Mouse (Mus musculus) E14TG2a.4 (cell line): ENCODE measurements around the gene Tril.

Source experiments
- CTCF ChIP-seq: conservative IDR thresholded peaks from 2 replicates; pipeline ENCODE4 v1.5.1; 2014; ENCODE audit warnings: low read length
- NANOG ChIP-seq: IDR thresholded peaks from 2 replicates; pipeline ENCODE4 v1.6.1; 2014; ENCODE audit warnings: borderline replicate concordance, low read length, mixed read lengths
- POU5F1 ChIP-seq: IDR thresholded peaks from 2 replicates; pipeline ENCODE4 v1.6.1; 2014; ENCODE audit warnings: low read length, borderline replicate concordance

- no peak for TF ChIP-seq CTCF
- no peak for TF ChIP-seq NANOG
- no peak for TF ChIP-seq POU5F1
Observed at GRCm38 (mm10) chr6:53796835-53797234, 23.8 kb downstream of the Tril start.
